Mouse (Mus musculus) v-Abl transformed pro-B cells (cell line): ENCODE measurements around the gene BC035044.
"Not testable (repeated sequence)": the region's sequence is repeated elsewhere in the genome, so short reads cannot be mapped to it uniquely, and the experiment has no call there.

Experiments used
- in situ Hi-C, 2 experiments: fragments of 400-800 bp; cut with MboI; formaldehyde crosslinking; loops; one replicate each; pipeline ENCODE4 v1.15.1; 2025; ENCODE audit not compliant: unreplicated experiment in 2 of 2

The BC035044 gene

GRCm38 (mm10) chr6:128890948-128891355, at the start of gene BC035044:
TSS of gene BC035044 (minus strand) at chr6:128891126.
- in situ Hi-C loops, result loop anchor here in 1 of 2 experiments (10.0 kb wide), 1 partner anchor 124 kb away; no protein-coding TSS in a partner anchor

- in situ Hi-C loops, result not testable (repeated sequence)
Observed at GRCm38 (mm10) chr6:128935889-128936665, 45.2 kb upstream of the BC035044 start.

- in situ Hi-C loops, result not testable (repeated sequence)
Observed at GRCm38 (mm10) chr6:128934081-128934480, 43.2 kb upstream of the BC035044 start, which contains the start of gene Clec2g. TSS of gene Clec2g (plus strand) at chr6:128934381.

- in situ Hi-C loops, result no loop called here
Observed at GRCm38 (mm10) chr6:128933050-128933449, 42.1 kb upstream of the BC035044 start.

GRCm38 (mm10) chr6:128917322-128917721, 26.4 kb upstream of the BC035044 start:
- in situ Hi-C loops, result no loop called here

- in situ Hi-C loops, result no loop called here
Observed at GRCm38 (mm10) chr6:128913598-128914254, 22.8 kb upstream of the BC035044 start.

GRCm38 (mm10) chr6:128900796-128901552, 10.0 kb upstream of the BC035044 start:
- in situ Hi-C loops, result not testable (repeated sequence)

GRCm38 (mm10) chr6:128900044-128900443, 9.1 kb upstream of the BC035044 start:
- in situ Hi-C loops, result no loop called here

GRCm38 (mm10) chr6:128895404-128896001, 4.6 kb upstream of the BC035044 start:
- in situ Hi-C loops, result loop anchor here in 1 of 2 experiments (10.0 kb wide), 1 partner anchor 119 kb away; no protein-coding TSS in a partner anchor

GRCm38 (mm10) chr6:128888834-128889233, 2.1 kb downstream of the BC035044 start:
- in situ Hi-C loops, result loop anchor here in 1 of 2 experiments (10.0 kb wide), 1 partner anchor 146 kb away; no protein-coding TSS in a partner anchor

- in situ Hi-C loops, result loop anchor here in 1 of 2 experiments (10.0 kb wide), 1 partner anchor 148 kb away; no protein-coding TSS in a partner anchor
Observed at GRCm38 (mm10) chr6:128887091-128887790, 3.7 kb downstream of the BC035044 start, which contains the start of gene Clec2i. TSS of gene Clec2i (plus strand) at chr6:128887588.

GRCm38 (mm10) chr6:128871910-128872610, 18.9 kb downstream of the BC035044 start:
- in situ Hi-C loops, result no loop called here

- in situ Hi-C loops, result no loop called here
Observed at GRCm38 (mm10) chr6:128868861-128869260, 22.1 kb downstream of the BC035044 start.

- in situ Hi-C loops, result loop anchor here in 1 of 2 experiments (10.0 kb wide), 1 partner anchor 177 kb away; no protein-coding TSS in a partner anchor
Observed at GRCm38 (mm10) chr6:128857976-128858375, 33.0 kb downstream of the BC035044 start.

GRCm38 (mm10) chr6:128856250-128856649, 34.7 kb downstream of the BC035044 start:
- in situ Hi-C loops, result loop anchor here in 1 of 2 experiments (10.0 kb wide), 1 partner anchor 179 kb away; no protein-coding TSS in a partner anchor

- in situ Hi-C loops, result loop anchor here in 1 of 2 experiments (10.0 kb wide), 1 partner anchor 179 kb away; no protein-coding TSS in a partner anchor
Observed at GRCm38 (mm10) chr6:128855477-128855876, 35.4 kb downstream of the BC035044 start.

GRCm38 (mm10) chr6:128854895-128855294, 36.0 kb downstream of the BC035044 start:
- in situ Hi-C loops, result loop anchor here (5.0 to 10.0 kb wide), 4 partner anchors 180 to 392 kb away; partner anchors contain the start of gene Clec2d (in 1 of the 2)

- in situ Hi-C loops, result loop anchor here (5.0 to 10.0 kb wide), 4 partner anchors 181 to 393 kb away; partner anchors contain the start of gene Clec2d (in 1 of the 2)
Observed at GRCm38 (mm10) chr6:128854024-128854820, 36.7 kb downstream of the BC035044 start.
